Mouse (Mus musculus): Measurements from ENCODE around the gene Ucp2. TPM values are rescaled to one million over a fixed set of nuclear protein-coding genes. Genes with fewer than 3 reads are reported as not detected.

Gene Ucp2
- polyA plus RNA-seq, 1 experiment from 2014 or later: 281 TPM

- Histone ChIP-seq H3K9ac (ENCODE audit: low read depth, low read length) (no peak overlapping the region), H3K4me2 (replicated peaks; ENCODE audit: low read depth) (no peak overlapping the region), H3K4me1 (replicated peaks; ENCODE audit: control insufficient read depth, insufficient read depth, low read length) (no peaks in the 10 kb centered on the region; the same call in 1 of the 2 replicates), H3K27me3 (replicated peaks; ENCODE audit: control insufficient read depth, insufficient read depth, low read length) (no peaks in the 10 kb centered on the region), H3K27ac (ENCODE audit: low read depth, low read length) (no peak overlapping the region), H3K4me3 (ENCODE audit: low read depth, low read length) (no peak overlapping the region), H3K9me3 (ENCODE audit: control insufficient read depth) (no peaks in the 10 kb centered on the region), H3K36me3 (ENCODE audit: control insufficient read depth, insufficient read depth) (peaks cover 38% of the 10 kb centered on the region)
- no peak for ATAC-seq
- TF ChIP-seq CTCF (IDR thresholded peaks at IDR 0.05; ENCODE audit: low read depth): no peak
Observed at GRCm38 (mm10) chr7:100499465-100499864, 6.3 kb downstream of the Ucp2 start.

- H3K9me3 ChIP-seq (ENCODE audit: control insufficient read depth): no peaks in the 10 kb centered on the region
- no peak for TF ChIP-seq CTCF (IDR thresholded peaks at IDR 0.05; ENCODE audit: low read depth)
- H3K36me3 ChIP-seq (ENCODE audit: control insufficient read depth, insufficient read depth): peaks cover 38% of the 10 kb centered on the region
- no peaks in the 10 kb centered on the region for H3K27me3 ChIP-seq (replicated peaks; ENCODE audit: control insufficient read depth, insufficient read depth, low read length)
- no peak overlapping the region for H3K27ac ChIP-seq (ENCODE audit: low read depth, low read length)
- WGBS: 63% methylated on average over 16 of the region's 16 CpGs
- ATAC-seq: no peak
- H3K4me2 ChIP-seq (replicated peaks; ENCODE audit: low read depth): no peak overlapping the region
- no peaks in the 10 kb centered on the region; the same call in 1 of the 2 replicates for H3K4me1 ChIP-seq (replicated peaks; ENCODE audit: control insufficient read depth, insufficient read depth, low read length)
- H3K9ac ChIP-seq (ENCODE audit: low read depth, low read length): no peak overlapping the region
- H3K4me3 ChIP-seq (ENCODE audit: low read depth, low read length): no peak overlapping the region
Observed at GRCm38 (mm10) chr7:100500276-100500977, 7.3 kb downstream of the Ucp2 start.

- WGBS: 64% methylated on average over 6 of the region's 6 CpGs
- ATAC-seq: no peak
Observed at GRCm38 (mm10) chr7:100501027-100501843, 8.1 kb downstream of the Ucp2 start.

GRCm38 (mm10) chr7:100501844-100502373 lies 8.8 kb downstream of the Ucp2 start:
- TF ChIP-seq CTCF (IDR thresholded peaks at IDR 0.05; ENCODE audit: low read depth): no peak
- 36% methylated on average over 2 of the region's 2 CpGs for WGBS
- no peak for ATAC-seq
- H3K36me3 ChIP-seq (ENCODE audit: control insufficient read depth, insufficient read depth): peaks cover 32% of the 10 kb centered on the region
- no peak overlapping the region for H3K27ac ChIP-seq (ENCODE audit: low read depth, low read length)
- H3K27me3 ChIP-seq (replicated peaks; ENCODE audit: control insufficient read depth, insufficient read depth, low read length): no peaks in the 10 kb centered on the region
- H3K4me3 ChIP-seq (ENCODE audit: low read depth, low read length): no peak overlapping the region
- H3K9me3 ChIP-seq (ENCODE audit: control insufficient read depth): no peaks in the 10 kb centered on the region
- no peak overlapping the region for H3K4me2 ChIP-seq (replicated peaks; ENCODE audit: low read depth)
- H3K4me1 ChIP-seq (replicated peaks; ENCODE audit: control insufficient read depth, insufficient read depth, low read length): no peaks in the 10 kb centered on the region; the same call in 1 of the 2 replicates
- H3K9ac ChIP-seq (ENCODE audit: low read depth, low read length): no peak overlapping the region

More at GRCm38 (mm10) chr7:100501027-100501843, 8.1 kb downstream of the Ucp2 start:
- H3K27me3 ChIP-seq (replicated peaks; ENCODE audit: control insufficient read depth, insufficient read depth, low read length): no peaks in the 10 kb centered on the region
- H3K4me3 ChIP-seq (ENCODE audit: low read depth, low read length): no peak overlapping the region
- no peaks in the 10 kb centered on the region; the same call in 1 of the 2 replicates for H3K4me1 ChIP-seq (replicated peaks; ENCODE audit: control insufficient read depth, insufficient read depth, low read length)
- H3K36me3 ChIP-seq (ENCODE audit: control insufficient read depth, insufficient read depth): peaks cover 38% of the 10 kb centered on the region
- H3K4me2 ChIP-seq (replicated peaks; ENCODE audit: low read depth): no peak overlapping the region
- no peak overlapping the region for H3K27ac ChIP-seq (ENCODE audit: low read depth, low read length)
- no peaks in the 10 kb centered on the region for H3K9me3 ChIP-seq (ENCODE audit: control insufficient read depth)
- H3K9ac ChIP-seq (ENCODE audit: low read depth, low read length): no peak overlapping the region
- TF ChIP-seq CTCF (IDR thresholded peaks at IDR 0.05; ENCODE audit: low read depth): no peak

GRCm38 (mm10) chr7:100502374-100502922 lies 9.3 kb downstream of the Ucp2 start:
- Histone ChIP-seq H3K9ac (ENCODE audit: low read depth, low read length) (no peak overlapping the region), H3K4me1 (replicated peaks; ENCODE audit: control insufficient read depth, insufficient read depth, low read length) (no peaks in the 10 kb centered on the region; the same call in 1 of the 2 replicates), H3K36me3 (ENCODE audit: control insufficient read depth, insufficient read depth) (peaks cover 27% of the 10 kb centered on the region), H3K27ac (ENCODE audit: low read depth, low read length) (no peak overlapping the region), H3K27me3 (replicated peaks; ENCODE audit: control insufficient read depth, insufficient read depth, low read length) (no peaks in the 10 kb centered on the region), H3K9me3 (ENCODE audit: control insufficient read depth) (no peaks in the 10 kb centered on the region), H3K4me3 (ENCODE audit: low read depth, low read length) (no peak overlapping the region), H3K4me2 (replicated peaks; ENCODE audit: low read depth) (no peak overlapping the region)
- TF ChIP-seq CTCF (IDR thresholded peaks at IDR 0.05; ENCODE audit: low read depth): no peak
- ATAC-seq: no peak
- WGBS: 56% methylated on average over 7 of the region's 7 CpGs

- H3K9ac ChIP-seq (ENCODE audit: low read depth, low read length): no peak overlapping the region
- no peak for TF ChIP-seq CTCF (IDR thresholded peaks at IDR 0.05; ENCODE audit: low read depth)
- H3K4me1 ChIP-seq (replicated peaks; ENCODE audit: control insufficient read depth, insufficient read depth, low read length): no peaks in the 10 kb centered on the region; the same call in 1 of the 2 replicates
- H3K27me3 ChIP-seq (replicated peaks; ENCODE audit: control insufficient read depth, insufficient read depth, low read length): no peaks in the 10 kb centered on the region
- no peak overlapping the region for H3K27ac ChIP-seq (ENCODE audit: low read depth, low read length)
- no peak overlapping the region for H3K4me3 ChIP-seq (ENCODE audit: low read depth, low read length)
- H3K9me3 ChIP-seq (ENCODE audit: control insufficient read depth): no peaks in the 10 kb centered on the region
- H3K4me2 ChIP-seq (replicated peaks; ENCODE audit: low read depth): no peak overlapping the region
- ATAC-seq: no peak
- WGBS: 71% methylated on average over 5 of the region's 5 CpGs
- H3K36me3 ChIP-seq (ENCODE audit: control insufficient read depth, insufficient read depth): peaks cover 21% of the 10 kb centered on the region
Observed at GRCm38 (mm10) chr7:100503076-100503475, 9.9 kb downstream of the Ucp2 start.

All from intestine, postnatal 0 days (tissue).